Mouse (Mus musculus): ENCODE measurements around the gene Raf1. TPM values are rescaled to one million over a fixed set of nuclear protein-coding genes. Genes with fewer than 3 reads are reported as not detected.

The Raf1 gene
- polyA plus RNA-seq, 1 experiment = not detected

- 77% methylated on average over 3 of the region's 3 CpGs for WGBS
- no peak overlapping the region for H3K4me3 ChIP-seq (ENCODE audit: insufficient read depth, low read depth, low read length)
- TF ChIP-seq CTCF (IDR thresholded peaks at IDR 0.05; ENCODE audit: insufficient read depth, low read depth, low read length) (no peak), POLR2A (IDR thresholded peaks at IDR 0.05; ENCODE audit: insufficient read depth, low read depth, low read length) (no peak)
These were observed 11.3 kb upstream of the Raf1 start for GRCm38 (mm10) chr6:115687753-115688152.

GRCm38 (mm10) chr6:115684851-115685646 lies 8.6 kb upstream of the Raf1 start:
- H3K27ac ChIP-seq (ENCODE audit: insufficient read depth, low read depth, low read length) = peak overlapping the region; percentile 73
- H3K4me3 ChIP-seq (ENCODE audit: insufficient read depth, low read depth, low read length) = no peak overlapping the region
- H3K4me1 ChIP-seq (ENCODE audit: control insufficient read depth, insufficient read depth, low read length) = peaks cover 8% of the 10 kb centered on the region; the same call in 1 of the 2 replicates
- WGBS = 29% methylated on average over 11 of the region's 11 CpGs
- no peak for TF ChIP-seq CTCF (IDR thresholded peaks at IDR 0.05; ENCODE audit: insufficient read depth, low read depth, low read length)
- no peak for TF ChIP-seq POLR2A (IDR thresholded peaks at IDR 0.05; ENCODE audit: insufficient read depth, low read depth, low read length)

More at GRCm38 (mm10) chr6:115687753-115688152, 11.3 kb upstream of the Raf1 start:
- peaks cover 4% of the 10 kb centered on the region; the same call in 1 of the 2 replicates for H3K4me1 ChIP-seq (ENCODE audit: control insufficient read depth, insufficient read depth, low read length)
- H3K27ac ChIP-seq (ENCODE audit: insufficient read depth, low read depth, low read length) = no peak overlapping the region

GRCm38 (mm10) chr6:115684271-115684670 lies 7.8 kb upstream of the Raf1 start:
- TF ChIP-seq POLR2A (IDR thresholded peaks at IDR 0.05; ENCODE audit: insufficient read depth, low read depth, low read length) (no peak), CTCF (IDR thresholded peaks at IDR 0.05; ENCODE audit: insufficient read depth, low read depth, low read length) (no peak)
- no peak overlapping the region for H3K27ac ChIP-seq (ENCODE audit: insufficient read depth, low read depth, low read length)
- peaks cover 8% of the 10 kb centered on the region; the same call in 1 of the 2 replicates for H3K4me1 ChIP-seq (ENCODE audit: control insufficient read depth, insufficient read depth, low read length)
- H3K4me3 ChIP-seq (ENCODE audit: insufficient read depth, low read depth, low read length) = no peak overlapping the region
- 99% methylated on average over 2 of the region's 2 CpGs for WGBS

GRCm38 (mm10) chr6:115681066-115681465 lies 4.6 kb upstream of the Raf1 start:
- Histone ChIP-seq H3K4me1 (ENCODE audit: control insufficient read depth, insufficient read depth, low read length) (peaks cover 8% of the 10 kb centered on the region; the same call in 1 of the 2 replicates), H3K27ac (ENCODE audit: insufficient read depth, low read depth, low read length) (no peak overlapping the region), H3K4me3 (ENCODE audit: insufficient read depth, low read depth, low read length) (no peak overlapping the region)
- 77% methylated on average over 4 of the region's 4 CpGs for WGBS
- no peak for TF ChIP-seq POLR2A (IDR thresholded peaks at IDR 0.05; ENCODE audit: insufficient read depth, low read depth, low read length)
- TF ChIP-seq CTCF (IDR thresholded peaks at IDR 0.05; ENCODE audit: insufficient read depth, low read depth, low read length) = no peak

GRCm38 (mm10) chr6:115678012-115678411 lies 1.6 kb upstream of the Raf1 start:
- H3K4me3 ChIP-seq (ENCODE audit: insufficient read depth, low read depth, low read length) = no peak overlapping the region
- TF ChIP-seq POLR2A (IDR thresholded peaks at IDR 0.05; ENCODE audit: insufficient read depth, low read depth, low read length) = no peak
- TF ChIP-seq CTCF (IDR thresholded peaks at IDR 0.05; ENCODE audit: insufficient read depth, low read depth, low read length) = no peak
- H3K27ac ChIP-seq (ENCODE audit: insufficient read depth, low read depth, low read length) = no peak overlapping the region
- 96% methylated on average over 1 of the region's 1 CpGs for WGBS
- peaks cover 4% of the 10 kb centered on the region for H3K4me1 ChIP-seq (ENCODE audit: control insufficient read depth, insufficient read depth, low read length)

GRCm38 (mm10) chr6:115677441-115677840 lies 1.0 kb upstream of the Raf1 start:
- Histone ChIP-seq H3K27ac (ENCODE audit: insufficient read depth, low read depth, low read length) (no peak overlapping the region), H3K4me3 (ENCODE audit: insufficient read depth, low read depth, low read length) (no peak overlapping the region), H3K4me1 (ENCODE audit: control insufficient read depth, insufficient read depth, low read length) (peaks cover 4% of the 10 kb centered on the region)
- TF ChIP-seq POLR2A (IDR thresholded peaks at IDR 0.05; ENCODE audit: insufficient read depth, low read depth, low read length) = no peak
- TF ChIP-seq CTCF (IDR thresholded peaks at IDR 0.05; ENCODE audit: insufficient read depth, low read depth, low read length) = no peak
- WGBS = 91% methylated on average over 7 of the region's 7 CpGs

GRCm38 (mm10) chr6:115675508-115676336 lies 713 bp downstream of the Raf1 start:
- TF ChIP-seq CTCF (IDR thresholded peaks at IDR 0.05; ENCODE audit: insufficient read depth, low read depth, low read length) (no peak), POLR2A (IDR thresholded peaks at IDR 0.05; ENCODE audit: insufficient read depth, low read depth, low read length) (no peak)
- H3K27ac ChIP-seq (ENCODE audit: insufficient read depth, low read depth, low read length) = peak overlapping the region; percentile 93
- H3K4me1 ChIP-seq (ENCODE audit: control insufficient read depth, insufficient read depth, low read length) = no peaks in the 10 kb centered on the region; the same call in 1 of the 2 replicates
- peak overlapping the region; percentile 81 for H3K4me3 ChIP-seq (ENCODE audit: insufficient read depth, low read depth, low read length)
- WGBS = under 1% methylated on average over 53 of the region's 53 CpGs

GRCm38 (mm10) chr6:115675166-115675507 lies 1.3 kb downstream of the Raf1 start:
- peak overlapping the region; percentile 93 for H3K27ac ChIP-seq (ENCODE audit: insufficient read depth, low read depth, low read length)
- H3K4me1 ChIP-seq (ENCODE audit: control insufficient read depth, insufficient read depth, low read length) = no peaks in the 10 kb centered on the region; the same call in 1 of the 2 replicates
- 2% methylated on average over 13 of the region's 13 CpGs for WGBS
- H3K4me3 ChIP-seq (ENCODE audit: insufficient read depth, low read depth, low read length) = peak overlapping the region; percentile 81
- TF ChIP-seq POLR2A (IDR thresholded peaks at IDR 0.05; ENCODE audit: insufficient read depth, low read depth, low read length) (no peak), CTCF (IDR thresholded peaks at IDR 0.05; ENCODE audit: insufficient read depth, low read depth, low read length) (no peak)

- no peaks in the 10 kb centered on the region; the same call in 1 of the 2 replicates for H3K4me1 ChIP-seq (ENCODE audit: control insufficient read depth, insufficient read depth, low read length)
- TF ChIP-seq POLR2A (IDR thresholded peaks at IDR 0.05; ENCODE audit: insufficient read depth, low read depth, low read length) (no peak), CTCF (IDR thresholded peaks at IDR 0.05; ENCODE audit: insufficient read depth, low read depth, low read length) (no peak)
- peak overlapping the region; percentile 28; the same call in 1 of the 2 replicates for H3K4me3 ChIP-seq (ENCODE audit: insufficient read depth, low read depth, low read length)
- WGBS = 5% methylated on average over 2 of the region's 2 CpGs
- H3K27ac ChIP-seq (ENCODE audit: insufficient read depth, low read depth, low read length) = no peak overlapping the region
These were observed 2.1 kb downstream of the Raf1 start for GRCm38 (mm10) chr6:115674316-115674715.
